Mouse (Mus musculus) G1E-ER4 (cell line): ENCODE results near the gene Zfp668. TPM values are rescaled to one million over a fixed set of nuclear protein-coding genes. Genes with fewer than 3 reads are reported as not detected.

ENCODE experiments used
- GATA1 ChIP-seq: IDR thresholded peaks from one replicate; pipeline ENCODE4 v1.8.0; 2012; ENCODE audit warnings: low read length, inconsistent platforms
- polyA plus RNA-seq: library from polyadenylated mRNA; stranded (reverse); fragments of >175 nt; gene quantifications from 2 replicates; pipeline ENCODE4 v1.2.3, GENCODE M21; 2012

Zfp668 gene
- polyA plus RNA-seq = 33.5 and 36.7 TPM in 2 replicates

- TF ChIP-seq GATA1 = no peak
Observed at GRCm38 (mm10) chr7:127876467-127877348, at the start of gene Zfp668. Gene Zfp668, minus strand, starts transcription at chr7:127876828.

GRCm38 (mm10) chr7:127926066-127926465 is 49.4 kb upstream of the Zfp668 start:
- no peak for TF ChIP-seq GATA1

- TF ChIP-seq GATA1 = no peak
Observed at GRCm38 (mm10) chr7:127925252-127925651, 48.6 kb upstream of the Zfp668 start.

- TF ChIP-seq GATA1 = no peak
Observed at GRCm38 (mm10) chr7:127923714-127924113, 47.1 kb upstream of the Zfp668 start.

GRCm38 (mm10) chr7:127922451-127923275 is 46.0 kb upstream of the Zfp668 start:
- TF ChIP-seq GATA1 = no peak

GRCm38 (mm10) chr7:127921516-127921915 is 44.9 kb upstream of the Zfp668 start:
- no peak for TF ChIP-seq GATA1

- TF ChIP-seq GATA1 = no peak
Observed at GRCm38 (mm10) chr7:127919290-127919689, 42.7 kb upstream of the Zfp668 start.

GRCm38 (mm10) chr7:127918203-127918602 is 41.6 kb upstream of the Zfp668 start:
- no peak for TF ChIP-seq GATA1

GRCm38 (mm10) chr7:127915293-127915692 is 38.7 kb upstream of the Zfp668 start:
- no peak for TF ChIP-seq GATA1

- TF ChIP-seq GATA1 = no peak
Observed at GRCm38 (mm10) chr7:127912938-127913337, 36.3 kb upstream of the Zfp668 start.

- no peak for TF ChIP-seq GATA1
Observed at GRCm38 (mm10) chr7:127912190-127912871, 35.7 kb upstream of the Zfp668 start, which contains the start of gene Kat8. Gene Kat8, plus strand, starts transcription at chr7:127912516.

- TF ChIP-seq GATA1 = no peak
Observed at GRCm38 (mm10) chr7:127908656-127909055, 32.0 kb upstream of the Zfp668 start.

GRCm38 (mm10) chr7:127907939-127908338 is 31.3 kb upstream of the Zfp668 start:
- no peak for TF ChIP-seq GATA1

GRCm38 (mm10) chr7:127903971-127904796 is 27.6 kb upstream of the Zfp668 start, which contains the start of gene Bckdk:
Gene Bckdk, plus strand, starts transcription at chr7:127904082.
- TF ChIP-seq GATA1 = no peak

GRCm38 (mm10) chr7:127901772-127902171 is 25.1 kb upstream of the Zfp668 start:
- TF ChIP-seq GATA1 = no peak
